In genomic region chr6:28421469-28422000, GRCm38 (mm10) we compare ENCODE assay signal across 7 mouse cellular contexts. TPM values are rescaled to one million over a fixed set of nuclear protein-coding genes. Genes with fewer than 3 reads are reported as not detected.
A peak's percentile ranks its signal among the peaks of the same experiment; 100 is the strongest.
DNase-seq lines count a peak whose midpoint lies in the region; ATAC-seq lines count a peak whose summit lies in the region.

No protein-coding gene starts in this region.

- peak; percentile 80 for ATAC-seq in embryonic facial prominence, embryonic 12.5 days (ENCODE audit: insufficient number of reproducible peaks, insufficient read depth, low FRiP score, low TSS enrichment)
- ATAC-seq in limb, embryonic 11.5 days (ENCODE audit: insufficient number of reproducible peaks, low FRiP score, low TSS enrichment, low read depth): peak; percentile 86
- ATAC-seq in midbrain, embryonic 14.5 days (ENCODE audit: low FRiP score, low TSS enrichment): peak; percentile 85

- peak overlapping the region; percentile 86 for H3K4me2 ChIP-seq in embryonic facial prominence, embryonic 12.5 days (replicated peaks)
- H3K4me2 ChIP-seq in limb, embryonic 11.5 days (ENCODE audit: low read depth, severe bottlenecking): peak overlapping the region; percentile 92
- H3K4me2 ChIP-seq in midbrain, embryonic 14.5 days (ENCODE audit: low read length): peak overlapping the region; percentile 97

- H3K9ac ChIP-seq in embryonic facial prominence, embryonic 12.5 days: peak overlapping the region; percentile 74
- peak overlapping the region; percentile 72 for H3K9ac ChIP-seq in limb, embryonic 11.5 days (ENCODE audit: low read length)
- H3K9ac ChIP-seq in midbrain, embryonic 14.5 days (replicated peaks; ENCODE audit: low read length): peak overlapping the region; percentile 74

- peak; percentile 96 for DNase-seq in adrenal gland, postnatal 25 days
- peak; percentile 99 for DNase-seq in heart, adult 11 months
- DNase-seq in kidney, adult 18-20 months: peak; percentile 98
- peak; percentile 96 for DNase-seq in limb, embryonic 11.5 days (ENCODE audit: low spot score)
- peak; percentile 95 for DNase-seq in midbrain, embryonic 14.5 days
- peak; percentile 90 to 97 for DNase-seq in spleen, adult 18-20 months

- 0 out of 2 replicates have a peak overlapping the region, but pooled peaks have one; percentile 46 for H3K27ac ChIP-seq in embryonic facial prominence, embryonic 12.5 days
- no peak overlapping the region for H3K27ac ChIP-seq in limb, embryonic 11.5 days (replicated peaks; ENCODE audit: low read depth, low read length)
- 0 out of 2 replicates have a peak overlapping the region, but pooled peaks have one; percentile 37 for H3K27ac ChIP-seq in midbrain, embryonic 14.5 days (replicated peaks; ENCODE audit: low read depth, low read length)

- no peaks in the 10 kb centered on the region for H3K9me3 ChIP-seq in embryonic facial prominence, embryonic 12.5 days
- no peaks in the 10 kb centered on the region for H3K9me3 ChIP-seq in limb, embryonic 11.5 days (ENCODE audit: control insufficient read depth, low read length)
- H3K9me3 ChIP-seq in midbrain, embryonic 14.5 days (ENCODE audit: control insufficient read depth, low read length): no peaks in the 10 kb centered on the region

- H3K27me3 ChIP-seq in embryonic facial prominence, embryonic 12.5 days: no peaks in the 10 kb centered on the region
- no peaks in the 10 kb centered on the region for H3K27me3 ChIP-seq in limb, embryonic 11.5 days (ENCODE audit: control insufficient read depth, insufficient read depth, low read length)
- no peaks in the 10 kb centered on the region for H3K27me3 ChIP-seq in midbrain, embryonic 14.5 days (ENCODE audit: control insufficient read depth, insufficient read depth, low read length)

- WGBS in embryonic facial prominence, embryonic 12.5 days: under 1% methylated on average over 27 of the region's 27 CpGs
- under 1% methylated on average over 27 of the region's 27 CpGs for WGBS in limb, embryonic 11.5 days
- under 1% methylated on average over 27 of the region's 27 CpGs for WGBS in midbrain, embryonic 14.5 days

- peaks cover 33% of the 10 kb centered on the region for H3K4me1 ChIP-seq in embryonic facial prominence, embryonic 12.5 days
- H3K4me1 ChIP-seq in limb, embryonic 11.5 days (ENCODE audit: control insufficient read depth, insufficient read depth, low read length): peaks cover 9% of the 10 kb centered on the region
- peaks cover 26% of the 10 kb centered on the region for H3K4me1 ChIP-seq in midbrain, embryonic 14.5 days (ENCODE audit: control insufficient read depth, insufficient read depth, low read length)

- H3K4me3 ChIP-seq in embryonic facial prominence, embryonic 12.5 days: peak overlapping the region; percentile 85
- H3K4me3 ChIP-seq in limb, embryonic 11.5 days (ENCODE audit: low read depth, low read length): peak overlapping the region; percentile 84
- H3K4me3 ChIP-seq in midbrain, embryonic 14.5 days (replicated peaks; ENCODE audit: low read depth, low read length): peak overlapping the region; percentile 60

- H3K36me3 ChIP-seq in embryonic facial prominence, embryonic 12.5 days: peaks cover 35% of the 10 kb centered on the region
- H3K36me3 ChIP-seq in limb, embryonic 11.5 days (ENCODE audit: control insufficient read depth, insufficient read depth, low read length): peaks cover 8% of the 10 kb centered on the region; the same call in 1 of the 2 replicates
- peaks cover 39% of the 10 kb centered on the region for H3K36me3 ChIP-seq in midbrain, embryonic 14.5 days (ENCODE audit: control insufficient read depth, insufficient read depth, low read length)

RNA-seq across cellular contexts. Expression of gene Arf5, which starts 1.8 kb away (rescaled TPM):
- 156 and 169 TPM in 2 replicates for total RNA-seq in adrenal gland, postnatal 25 days (2021)
- polyA plus RNA-seq in embryonic facial prominence, embryonic 12.5 days (2016; fragmentation: Nextera tagmentation; extraction: Ambion mirVana): 359 and 364 TPM in 2 replicates
- 302 and 320 TPM in 2 replicates for polyA plus RNA-seq in limb, embryonic 11.5 days (2014; fragmentation: Nextera tagmentation; extraction: Ambion mirVana)
- 390 and 430 TPM in 2 replicates for polyA plus RNA-seq in midbrain, embryonic 14.5 days (2014; fragmentation: Nextera tagmentation; extraction: Ambion mirVana)

RNA-seq across cellular contexts. Expression of gene Fscn3, which starts 6.1 kb away (rescaled TPM):
- not detected in 2 replicates for total RNA-seq in adrenal gland, postnatal 25 days (2021)
- polyA plus RNA-seq in embryonic facial prominence, embryonic 12.5 days (2016; fragmentation: Nextera tagmentation; extraction: Ambion mirVana): not detected in 2 replicates
- polyA plus RNA-seq in limb, embryonic 11.5 days (2014; fragmentation: Nextera tagmentation; extraction: Ambion mirVana): not detected in 2 replicates
- polyA plus RNA-seq in midbrain, embryonic 14.5 days (2014; fragmentation: Nextera tagmentation; extraction: Ambion mirVana): not detected in 2 replicates

RNA-seq across cellular contexts. Expression of gene Gcc1, which starts 6.7 kb away (rescaled TPM):
- 15.7 and 16.5 TPM in 2 replicates for total RNA-seq in adrenal gland, postnatal 25 days (2021)
- 11.9 and 14.1 TPM in 2 replicates for polyA plus RNA-seq in embryonic facial prominence, embryonic 12.5 days (2016; fragmentation: Nextera tagmentation; extraction: Ambion mirVana)
- 7.3 and 8.0 TPM in 2 replicates for polyA plus RNA-seq in limb, embryonic 11.5 days (2014; fragmentation: Nextera tagmentation; extraction: Ambion mirVana)
- 8.4 and 9.5 TPM in 2 replicates for polyA plus RNA-seq in midbrain, embryonic 14.5 days (2014; fragmentation: Nextera tagmentation; extraction: Ambion mirVana)

RNA-seq across cellular contexts. Expression of gene Zfp800, which starts 23.7 kb away (rescaled TPM):
- 25.5 and 29.3 TPM in 2 replicates for total RNA-seq in adrenal gland, postnatal 25 days (2021)
- polyA plus RNA-seq in embryonic facial prominence, embryonic 12.5 days (2016; fragmentation: Nextera tagmentation; extraction: Ambion mirVana): 18.0 and 18.9 TPM in 2 replicates
- 12.5 and 14.6 TPM in 2 replicates for polyA plus RNA-seq in limb, embryonic 11.5 days (2014; fragmentation: Nextera tagmentation; extraction: Ambion mirVana)
- polyA plus RNA-seq in midbrain, embryonic 14.5 days (2014; fragmentation: Nextera tagmentation; extraction: Ambion mirVana): 27.1 and 27.5 TPM in 2 replicates

RNA-seq across cellular contexts. Expression of gene Pax4, which starts 27.6 kb away (rescaled TPM):
- total RNA-seq in adrenal gland, postnatal 25 days (2021): not detected in 2 replicates
- not detected in 2 replicates for polyA plus RNA-seq in embryonic facial prominence, embryonic 12.5 days (2016; fragmentation: Nextera tagmentation; extraction: Ambion mirVana)
- polyA plus RNA-seq in limb, embryonic 11.5 days (2014; fragmentation: Nextera tagmentation; extraction: Ambion mirVana): not detected in 2 replicates
- polyA plus RNA-seq in midbrain, embryonic 14.5 days (2014; fragmentation: Nextera tagmentation; extraction: Ambion mirVana): not detected in 2 replicates
